Mouse (Mus musculus) neural tube, embryonic 15.5 days (tissue): ENCODE measurements around the gene BC049730. TPM values are rescaled to one million over a fixed set of nuclear protein-coding genes. Genes with fewer than 3 reads are reported as not detected.
"Not testable (repeated sequence)": the region's sequence is repeated elsewhere in the genome, so short reads cannot be mapped to it uniquely, and the experiment has no call there.

Experiments
- ATAC-seq: fragments of 200-750 bp; cut with Nextera tagmentation; 2 replicates; pipeline ENCODE4 v1.8.0; 2017; ENCODE audit warnings: mild to moderate bottlenecking, moderate TSS enrichment, moderate library complexity; ENCODE audit not compliant: low FRiP score
- H3K27ac ChIP-seq: fragments of 300-500 bp; sonication (generic); replicated peaks from 2 replicates; pipeline ENCODE4 v1.5.1; 2015; ENCODE audit warnings: mild to moderate bottlenecking, inconsistent platforms
- H3K27me3 ChIP-seq: fragments of 300-500 bp; sonication (generic); replicated peaks from 2 replicates; pipeline ENCODE4 v1.6.1; 2015; ENCODE audit warnings: inconsistent platforms
- H3K36me3 ChIP-seq: fragments of 300-500 bp; sonication (generic); 2 replicates; pipeline ENCODE4 v1.6.1; 2015; ENCODE audit warnings: inconsistent platforms
- H3K4me1 ChIP-seq: fragments of 300-500 bp; sonication (generic); 2 replicates; pipeline ENCODE4 v1.6.1; 2015; ENCODE audit warnings: inconsistent platforms
- H3K4me2 ChIP-seq: fragments of 300-500 bp; sonication (generic); 2 replicates; pipeline ENCODE4 v1.6.1; 2015; ENCODE audit warnings: inconsistent platforms, mild to moderate bottlenecking, moderate library complexity
- H3K4me3 ChIP-seq: fragments of 300-500 bp; sonication (generic); replicated peaks from 2 replicates; pipeline ENCODE4 v1.5.1; 2015; ENCODE audit warnings: mild to moderate bottlenecking, inconsistent platforms
- H3K9ac ChIP-seq: fragments of 300-500 bp; sonication (generic); replicated peaks from 2 replicates; pipeline ENCODE4 v1.6.1; 2015; ENCODE audit warnings: mild to moderate bottlenecking, inconsistent platforms
- H3K9me3 ChIP-seq: fragments of 300-500 bp; sonication (generic); replicated peaks from 2 replicates; pipeline ENCODE4 v1.6.1; 2016; ENCODE audit warnings: inconsistent platforms
- WGBS: fragments of 180-500 bp; shearing (Covaris S2); methylation state at CpG from one replicate; pipeline ENCODE4 v1.1.7; 2015; ENCODE audit warnings: mixed read lengths; 5-methylcytosine and 5-hydroxymethylcytosine counted together
- polyA plus RNA-seq: library from polyadenylated mRNA; unstranded; fragments of >200 nt; fragmentation: Nextera tagmentation; extraction: Ambion mirVana; gene quantifications from 2 replicates; pipeline ENCODE4 v1.2.1, GENCODE M21; 2015

BC049730 gene
- polyA plus RNA-seq, 1 experiment from 2014 or later: not detected

GRCm38 (mm10) chr7:24702841-24703240 lies 6.2 kb upstream of the BC049730 start:
- H3K4me2 ChIP-seq, H3K36me3 ChIP-seq, H3K4me1 ChIP-seq, H3K4me3 ChIP-seq, H3K9ac ChIP-seq, H3K27ac ChIP-seq, ATAC-seq, H3K9me3 ChIP-seq, H3K27me3 ChIP-seq: not testable (repeated sequence)
- 86% methylated on average over 9 of the region's 9 CpGs for whole genome bisulfite sequencing

GRCm38 (mm10) chr7:24715039-24715438 lies 6.0 kb downstream of the BC049730 start:
- WGBS: 74% methylated on average over 6 of the region's 6 CpGs
- ATAC-seq: no peak
- Histone ChIP-seq H3K27ac (no peak overlapping the region), H3K27me3 (no peaks in the 10 kb centered on the region), H3K36me3 (no peaks in the 10 kb centered on the region), H3K4me2 (no peak overlapping the region), H3K4me1 (no peaks in the 10 kb centered on the region), H3K9ac (no peak overlapping the region), H3K4me3 (no peak overlapping the region), H3K9me3 (no peaks in the 10 kb centered on the region)

GRCm38 (mm10) chr7:24726808-24727207 lies 17.8 kb downstream of the BC049730 start, which contains the start of gene Gm4763:
Gene Gm4763, minus strand, starts transcription at chr7:24726908.
- not testable (repeated sequence) for H3K9me3 ChIP-seq, H3K4me3 ChIP-seq, ATAC-seq, H3K36me3 ChIP-seq, H3K4me2 ChIP-seq, H3K27me3 ChIP-seq, H3K4me1 ChIP-seq, H3K9ac ChIP-seq, H3K27ac ChIP-seq
- WGBS: 92% methylated on average over 11 of the region's 11 CpGs

- peak overlapping the region; percentile 28 for H3K4me3 ChIP-seq
- no peak overlapping the region for H3K9ac ChIP-seq
- 15% methylated on average over 17 of the region's 17 CpGs for WGBS
- ATAC-seq: peak; percentile 77
- H3K9me3 ChIP-seq: no peaks in the 10 kb centered on the region
- peak overlapping the region; percentile 52 for H3K4me2 ChIP-seq
- no peaks in the 10 kb centered on the region for H3K27me3 ChIP-seq
- H3K36me3 ChIP-seq: no peaks in the 10 kb centered on the region
- H3K4me1 ChIP-seq: peaks cover 8% of the 10 kb centered on the region
- no peak overlapping the region for H3K27ac ChIP-seq
Measured at GRCm38 (mm10) chr7:24735970-24736670, 27.1 kb downstream of the BC049730 start.

GRCm38 (mm10) chr7:24750695-24751094 lies 41.7 kb downstream of the BC049730 start:
- Histone ChIP-seq H3K9me3 (no peaks in the 10 kb centered on the region), H3K36me3 (no peaks in the 10 kb centered on the region), H3K4me1 (peaks cover 4% of the 10 kb centered on the region; the same call in 1 of the 2 replicates), H3K27me3 (no peaks in the 10 kb centered on the region), H3K4me2 (no peak overlapping the region), H3K4me3 (no peak overlapping the region), H3K9ac (no peak overlapping the region), H3K27ac (no peak overlapping the region)
- no peak for ATAC-seq
- WGBS: 49% methylated on average over 4 of the region's 4 CpGs

- Histone ChIP-seq H3K4me3 (no peak overlapping the region), H3K4me2 (no peak overlapping the region), H3K9ac (no peak overlapping the region), H3K9me3 (no peaks in the 10 kb centered on the region), H3K36me3 (no peaks in the 10 kb centered on the region), H3K27ac (no peak overlapping the region), H3K4me1 (peaks cover 4% of the 10 kb centered on the region; the same call in 1 of the 2 replicates), H3K27me3 (no peaks in the 10 kb centered on the region)
- 78% methylated on average over 2 of the region's 2 CpGs for WGBS
- no peak for ATAC-seq
Measured at GRCm38 (mm10) chr7:24751610-24752009, 42.6 kb downstream of the BC049730 start.

- Histone ChIP-seq H3K9me3 (no peaks in the 10 kb centered on the region), H3K4me1 (peaks cover 4% of the 10 kb centered on the region; the same call in 1 of the 2 replicates), H3K9ac (no peak overlapping the region), H3K27ac (no peak overlapping the region), H3K4me3 (no peak overlapping the region), H3K4me2 (no peak overlapping the region), H3K27me3 (no peaks in the 10 kb centered on the region), H3K36me3 (no peaks in the 10 kb centered on the region)
- ATAC-seq: no peak
- WGBS: 73% methylated on average over 5 of the region's 5 CpGs
Measured at GRCm38 (mm10) chr7:24753476-24753875, 44.4 kb downstream of the BC049730 start.

GRCm38 (mm10) chr7:24758520-24758919 lies 49.5 kb downstream of the BC049730 start:
- no peaks in the 10 kb centered on the region for H3K36me3 ChIP-seq
- H3K9ac ChIP-seq: no peak overlapping the region
- no peaks in the 10 kb centered on the region for H3K9me3 ChIP-seq
- no peak for ATAC-seq
- 94% methylated on average over 1 of the region's 1 CpGs for WGBS
- no peak overlapping the region for H3K4me3 ChIP-seq
- H3K27ac ChIP-seq: no peak overlapping the region
- no peak overlapping the region for H3K4me2 ChIP-seq
- no peaks in the 10 kb centered on the region for H3K27me3 ChIP-seq
- H3K4me1 ChIP-seq: no peaks in the 10 kb centered on the region

GRCm38 (mm10) chr7:24760211-24760610 lies 51.2 kb downstream of the BC049730 start, which contains the start of gene Cd177:
Gene Cd177, minus strand, starts transcription at chr7:24760311.
- H3K9me3 ChIP-seq: no peaks in the 10 kb centered on the region
- no peak within 1 kb of the TSS for H3K27ac ChIP-seq
- H3K36me3 ChIP-seq: no peaks in the 10 kb centered on the region
- H3K4me3 ChIP-seq: no peak within 1 kb of the TSS
- H3K27me3 ChIP-seq: no peaks in the 10 kb centered on the region
- no peak for ATAC-seq
- no peaks in the 10 kb centered on the region for H3K4me1 ChIP-seq
- H3K4me2 ChIP-seq: no peak within 1 kb of the TSS
- 86% methylated on average over 6 of the region's 6 CpGs for WGBS
- no peak within 1 kb of the TSS for H3K9ac ChIP-seq

GRCm38 (mm10) chr7:24761161-24761560 lies 52.1 kb downstream of the BC049730 start:
- Histone ChIP-seq H3K9ac (no peak overlapping the region), H3K27me3 (no peaks in the 10 kb centered on the region), H3K4me3 (no peak overlapping the region), H3K27ac (no peak overlapping the region), H3K36me3 (no peaks in the 10 kb centered on the region), H3K9me3 (no peaks in the 10 kb centered on the region), H3K4me2 (no peak overlapping the region), H3K4me1 (no peaks in the 10 kb centered on the region)
- 78% methylated on average over 6 of the region's 6 CpGs for WGBS
- no peak for ATAC-seq

GRCm38 (mm10) chr7:24762574-24762973 lies 53.5 kb downstream of the BC049730 start:
- Histone ChIP-seq H3K4me2 (no peak overlapping the region), H3K27ac (no peak overlapping the region)
- WGBS: 94% methylated on average over 8 of the region's 8 CpGs

More at GRCm38 (mm10) chr7:24762574-24762973, 53.5 kb downstream of the BC049730 start:
- no peak overlapping the region for H3K4me3 ChIP-seq
- H3K9ac ChIP-seq: no peak overlapping the region
- H3K4me1 ChIP-seq: no peaks in the 10 kb centered on the region
- no peak for ATAC-seq
- H3K9me3 ChIP-seq: no peaks in the 10 kb centered on the region
- no peaks in the 10 kb centered on the region for H3K36me3 ChIP-seq
- H3K27me3 ChIP-seq: no peaks in the 10 kb centered on the region
